Mouse (Mus musculus): ENCODE measurements around the gene Fbxl13. TPM values are rescaled to one million over a fixed set of nuclear protein-coding genes. Genes with fewer than 3 reads are reported as not detected.
"Not testable (repeated sequence)": the region's sequence is repeated elsewhere in the genome, so short reads cannot be mapped to it uniquely, and the experiment has no call there.

The Fbxl13 gene
- polyA plus RNA-seq, 1 experiment from 2014 or later: 0.07 TPM

- no peak overlapping the region for H3K4me2 ChIP-seq (replicated peaks; ENCODE audit: low read depth)
- H3K4me1 ChIP-seq (replicated peaks; ENCODE audit: control insufficient read depth, insufficient read depth, low read length): no peaks in the 10 kb centered on the region
- ATAC-seq: no peak
- H3K4me3 ChIP-seq (ENCODE audit: low read depth, low read length): no peak overlapping the region
- 74% methylated on average over 12 of the region's 12 CpGs for WGBS
- no peaks in the 10 kb centered on the region for H3K9me3 ChIP-seq (ENCODE audit: control insufficient read depth)
- no peak overlapping the region for H3K9ac ChIP-seq (ENCODE audit: low read depth, low read length)
- no peaks in the 10 kb centered on the region for H3K27me3 ChIP-seq (replicated peaks; ENCODE audit: control insufficient read depth, insufficient read depth, low read length)
- TF ChIP-seq CTCF (IDR thresholded peaks at IDR 0.05; ENCODE audit: low read depth): no peak
- H3K27ac ChIP-seq (ENCODE audit: low read depth, low read length): no peak overlapping the region
- no peaks in the 10 kb centered on the region for H3K36me3 ChIP-seq (ENCODE audit: control insufficient read depth, insufficient read depth)
Observed at GRCm38 (mm10) chr5:21608311-21609304, 36.8 kb downstream of the Fbxl13 start.

- ATAC-seq: no peak
- WGBS: 58% methylated on average over 6 of the region's 6 CpGs
- TF ChIP-seq CTCF (IDR thresholded peaks at IDR 0.05; ENCODE audit: low read depth): no peak
- Histone ChIP-seq H3K9me3 (ENCODE audit: control insufficient read depth) (no peaks in the 10 kb centered on the region), H3K4me2 (replicated peaks; ENCODE audit: low read depth) (no peak overlapping the region), H3K36me3 (ENCODE audit: control insufficient read depth, insufficient read depth) (no peaks in the 10 kb centered on the region), H3K27me3 (replicated peaks; ENCODE audit: control insufficient read depth, insufficient read depth, low read length) (no peaks in the 10 kb centered on the region), H3K9ac (ENCODE audit: low read depth, low read length) (no peak overlapping the region), H3K27ac (ENCODE audit: low read depth, low read length) (no peak overlapping the region), H3K4me3 (ENCODE audit: low read depth, low read length) (no peak overlapping the region), H3K4me1 (replicated peaks; ENCODE audit: control insufficient read depth, insufficient read depth, low read length) (no peaks in the 10 kb centered on the region)
Observed at GRCm38 (mm10) chr5:21605936-21606335, 39.5 kb downstream of the Fbxl13 start.

DNA sequence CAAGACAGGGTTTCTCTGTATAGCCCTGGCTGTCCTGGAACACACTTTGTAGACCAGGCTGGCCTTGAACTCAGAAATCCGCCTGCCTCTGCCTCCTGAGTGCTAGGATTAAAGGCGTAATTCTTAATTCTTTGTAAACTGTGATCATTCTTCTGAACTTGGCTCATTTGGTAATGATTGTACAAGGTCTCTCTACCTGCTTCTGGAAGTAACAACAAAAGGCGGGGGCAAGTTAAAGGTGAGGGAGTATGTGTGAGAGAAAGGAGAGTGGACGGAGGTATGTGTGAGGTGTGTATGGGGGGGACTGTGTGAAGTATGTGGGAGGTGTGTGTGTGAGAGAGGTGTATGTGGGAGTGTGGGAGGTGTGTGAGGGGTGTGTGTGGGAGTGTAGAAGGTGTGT is 45.5 kb downstream of the Fbxl13 start:
- WGBS: 94% methylated on average over 4 of the region's 4 CpGs
- TF ChIP-seq CTCF (IDR thresholded peaks at IDR 0.05; ENCODE audit: low read depth): no peak
- ATAC-seq: no peak

GRCm38 (mm10) chr5:21599536-21599935 is 45.9 kb downstream of the Fbxl13 start:
- not testable (repeated sequence) for H3K4me1 ChIP-seq (replicated peaks; ENCODE audit: control insufficient read depth, insufficient read depth, low read length); ATAC-seq; H3K9me3 ChIP-seq (ENCODE audit: control insufficient read depth); H3K9ac ChIP-seq (ENCODE audit: low read depth, low read length); H3K27ac ChIP-seq (ENCODE audit: low read depth, low read length); H3K4me3 ChIP-seq (ENCODE audit: low read depth, low read length); H3K27me3 ChIP-seq (replicated peaks; ENCODE audit: control insufficient read depth, insufficient read depth, low read length); H3K36me3 ChIP-seq (ENCODE audit: control insufficient read depth, insufficient read depth); H3K4me2 ChIP-seq (replicated peaks; ENCODE audit: low read depth)
- 64% methylated on average over 2 of the region's 2 CpGs for WGBS

More for the DNA sequence above, 45.5 kb downstream of the Fbxl13 start:
- H3K9ac ChIP-seq (ENCODE audit: low read depth, low read length): no peak overlapping the region
- no peaks in the 10 kb centered on the region for H3K4me1 ChIP-seq (replicated peaks; ENCODE audit: control insufficient read depth, insufficient read depth, low read length)
- H3K27me3 ChIP-seq (replicated peaks; ENCODE audit: control insufficient read depth, insufficient read depth, low read length): no peaks in the 10 kb centered on the region
- H3K36me3 ChIP-seq (ENCODE audit: control insufficient read depth, insufficient read depth): no peaks in the 10 kb centered on the region
- no peaks in the 10 kb centered on the region for H3K9me3 ChIP-seq (ENCODE audit: control insufficient read depth)
- H3K4me2 ChIP-seq (replicated peaks; ENCODE audit: low read depth): no peak overlapping the region
- H3K4me3 ChIP-seq (ENCODE audit: low read depth, low read length): no peak overlapping the region
- no peak overlapping the region for H3K27ac ChIP-seq (ENCODE audit: low read depth, low read length)

GRCm38 (mm10) chr5:21593201-21593709 is 52.2 kb downstream of the Fbxl13 start:
- Histone ChIP-seq H3K4me3 (ENCODE audit: low read depth, low read length) (no peak overlapping the region), H3K27ac (ENCODE audit: low read depth, low read length) (no peak overlapping the region), H3K27me3 (replicated peaks; ENCODE audit: control insufficient read depth, insufficient read depth, low read length) (no peaks in the 10 kb centered on the region), H3K4me2 (replicated peaks; ENCODE audit: low read depth) (no peak overlapping the region), H3K9ac (ENCODE audit: low read depth, low read length) (no peak overlapping the region), H3K4me1 (replicated peaks; ENCODE audit: control insufficient read depth, insufficient read depth, low read length) (no peaks in the 10 kb centered on the region), H3K36me3 (ENCODE audit: control insufficient read depth, insufficient read depth) (no peaks in the 10 kb centered on the region), H3K9me3 (ENCODE audit: control insufficient read depth) (no peaks in the 10 kb centered on the region)
- 90% methylated on average over 9 of the region's 9 CpGs for WGBS
- TF ChIP-seq CTCF (IDR thresholded peaks at IDR 0.05; ENCODE audit: low read depth): no peak
- ATAC-seq: no peak

GRCm38 (mm10) chr5:21592106-21592505 is 53.3 kb downstream of the Fbxl13 start:
- Histone ChIP-seq H3K27ac (ENCODE audit: low read depth, low read length) (no peak overlapping the region), H3K27me3 (replicated peaks; ENCODE audit: control insufficient read depth, insufficient read depth, low read length) (no peaks in the 10 kb centered on the region), H3K4me3 (ENCODE audit: low read depth, low read length) (no peak overlapping the region), H3K36me3 (ENCODE audit: control insufficient read depth, insufficient read depth) (no peaks in the 10 kb centered on the region), H3K9me3 (ENCODE audit: control insufficient read depth) (no peaks in the 10 kb centered on the region), H3K4me2 (replicated peaks; ENCODE audit: low read depth) (no peak overlapping the region), H3K4me1 (replicated peaks; ENCODE audit: control insufficient read depth, insufficient read depth, low read length) (no peaks in the 10 kb centered on the region), H3K9ac (ENCODE audit: low read depth, low read length) (no peak overlapping the region)
- TF ChIP-seq CTCF (IDR thresholded peaks at IDR 0.05; ENCODE audit: low read depth): no peak
- WGBS: 82% methylated on average over 2 of the region's 2 CpGs
- no peak for ATAC-seq
